Mouse (Mus musculus): ENCODE results near the gene Gm10024. TPM values are rescaled to one million over a fixed set of nuclear protein-coding genes. Genes with fewer than 3 reads are reported as not detected.
"Not testable (repeated sequence)": the region's sequence is repeated elsewhere in the genome, so short reads cannot be mapped to it uniquely, and the experiment has no call there.

Gene Gm10024
- polyA plus RNA-seq (2012; rRNA removed): not detected in 2 replicates
- 0.94 TPM in 1 of 2 replicates, not detected in the other for polyA plus RNA-seq (2014; fragmentation: Nextera tagmentation; extraction: Ambion mirVana)

GRCm38 (mm10) chr10:77711157-77711556, at the start of gene Gm10024:
TSS of gene Gm10024 (plus strand) at chr10:77711457.
- not testable (repeated sequence) for H3K4me2 ChIP-seq (replicated peaks; ENCODE audit: low read depth, low read length, severe bottlenecking); H3K4me1 ChIP-seq (ENCODE audit: control insufficient read depth, insufficient read depth, low read length); DNase-seq (ENCODE audit: low spot score); H3K4me3 ChIP-seq (replicated peaks; ENCODE audit: low read length); H3K27ac ChIP-seq (replicated peaks; ENCODE audit: low read depth, low read length); ATAC-seq (ENCODE audit: low FRiP score, low read depth); H3K36me3 ChIP-seq (ENCODE audit: control insufficient read depth, insufficient read depth, low read length); H3K9me3 ChIP-seq (ENCODE audit: control insufficient read depth, low read length); H3K9ac ChIP-seq (ENCODE audit: low read depth, low read length, severe bottlenecking); H3K27me3 ChIP-seq (ENCODE audit: control insufficient read depth, insufficient read depth, low read length)

DNA sequence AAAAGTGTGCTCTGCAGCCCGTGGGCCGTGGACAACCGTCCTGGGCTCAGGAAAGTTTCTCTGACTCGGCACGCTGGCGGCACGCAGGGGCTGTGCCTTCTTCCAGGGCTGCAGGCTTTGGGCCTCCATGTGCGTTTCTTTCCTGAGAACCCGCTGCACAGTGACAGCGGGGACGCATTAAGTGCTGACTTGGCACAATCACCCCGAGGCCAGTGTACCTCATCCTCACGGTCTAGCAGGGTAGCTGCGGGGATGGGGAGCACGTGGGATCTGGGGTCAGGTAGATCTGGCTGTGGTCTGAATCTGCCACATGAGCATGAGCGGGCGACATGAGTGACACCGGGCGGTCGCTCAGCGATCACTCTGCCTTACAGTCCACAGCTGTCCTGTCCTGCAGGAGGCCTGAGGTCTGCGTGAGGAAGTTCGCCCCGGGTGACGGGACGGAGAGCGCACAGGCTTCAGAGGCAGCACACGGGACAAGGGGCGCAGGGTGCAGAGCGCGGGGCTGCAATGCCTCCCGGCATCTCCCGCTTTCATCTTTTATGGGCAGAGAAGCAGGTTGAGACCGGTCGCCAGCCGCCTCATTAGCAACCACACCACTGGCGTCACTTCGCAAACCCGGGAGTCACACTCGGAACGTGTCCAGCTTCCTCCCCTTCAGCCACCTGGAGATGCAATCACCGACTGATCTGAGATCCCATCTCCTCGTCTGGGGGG, 47.1 kb upstream of the Gm10024 start:
- H3K27ac ChIP-seq (replicated peaks; ENCODE audit: low read depth, low read length): no peak overlapping the region
- no peak overlapping the region; the same call in 1 of the 2 replicates for H3K4me3 ChIP-seq (replicated peaks; ENCODE audit: low read length)
- H3K36me3 ChIP-seq (ENCODE audit: control insufficient read depth, insufficient read depth, low read length): no peaks in the 10 kb centered on the region
- H3K4me2 ChIP-seq (replicated peaks; ENCODE audit: low read depth, low read length, severe bottlenecking): peak overlapping the region; percentile 29
- H3K9ac ChIP-seq (ENCODE audit: low read depth, low read length, severe bottlenecking): no peak overlapping the region
- no peaks in the 10 kb centered on the region for H3K9me3 ChIP-seq (ENCODE audit: control insufficient read depth, low read length)
- DNase-seq (ENCODE audit: low spot score): no peak
- TF ChIP-seq POLR2A (IDR thresholded peaks at IDR 0.05; ENCODE audit: borderline replicate concordance, extremely low read depth, insufficient read depth, insufficient read length): no peak
- whole genome bisulfite sequencing: 23% methylated on average over 36 of the region's 43 CpGs
- H3K27me3 ChIP-seq (ENCODE audit: control insufficient read depth, insufficient read depth, low read length): no peaks in the 10 kb centered on the region
- peak; percentile 42; the same call in 1 of the 2 replicates for ATAC-seq (ENCODE audit: low FRiP score, low read depth)
- peaks cover 15% of the 10 kb centered on the region; the same call in 1 of the 2 replicates for H3K4me1 ChIP-seq (ENCODE audit: control insufficient read depth, insufficient read depth, low read length)

GRCm38 (mm10) chr10:77666342-77666741, 44.9 kb upstream of the Gm10024 start:
- Histone ChIP-seq H3K4me2 (replicated peaks; ENCODE audit: low read depth, low read length, severe bottlenecking) (no peak overlapping the region), H3K27me3 (ENCODE audit: control insufficient read depth, insufficient read depth, low read length) (no peaks in the 10 kb centered on the region; the same call in 1 of the 2 replicates), H3K36me3 (ENCODE audit: control insufficient read depth, insufficient read depth, low read length) (no peaks in the 10 kb centered on the region), H3K9me3 (ENCODE audit: control insufficient read depth, low read length) (no peaks in the 10 kb centered on the region), H3K4me1 (ENCODE audit: control insufficient read depth, insufficient read depth, low read length) (peaks cover 15% of the 10 kb centered on the region; the same call in 1 of the 2 replicates), H3K4me3 (replicated peaks; ENCODE audit: low read length) (no peak overlapping the region), H3K27ac (replicated peaks; ENCODE audit: low read depth, low read length) (0 out of 2 replicates have a peak overlapping the region, but pooled peaks have one; percentile 9), H3K9ac (ENCODE audit: low read depth, low read length, severe bottlenecking) (no peak overlapping the region)
- 45% methylated on average over 8 of the region's 8 CpGs for WGBS
- ATAC-seq (ENCODE audit: low FRiP score, low read depth) (peak; percentile 41), DNase-seq (ENCODE audit: low spot score) (peak; percentile 37)
- no peak for TF ChIP-seq POLR2A (IDR thresholded peaks at IDR 0.05; ENCODE audit: borderline replicate concordance, extremely low read depth, insufficient read depth, insufficient read length)

DNA sequence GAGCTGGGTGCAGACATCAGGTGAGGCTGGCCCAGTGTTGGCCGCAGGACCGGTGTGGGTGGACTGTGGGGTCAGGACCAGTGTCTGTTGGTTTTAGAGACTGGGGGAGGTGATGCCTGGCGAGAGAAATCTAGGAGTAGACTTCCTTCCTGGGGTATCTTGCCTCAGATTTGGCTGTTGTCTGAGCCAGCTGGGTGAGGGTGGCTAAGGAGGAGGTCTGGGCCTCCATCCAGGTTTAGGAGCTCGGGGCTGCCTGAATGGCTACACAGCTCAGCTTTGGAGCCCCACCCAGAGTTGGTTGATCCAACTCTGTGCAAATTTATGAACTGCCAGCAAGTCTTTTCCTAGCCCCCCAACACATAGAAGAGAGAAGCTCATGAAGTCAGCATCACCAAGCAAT, 43.9 kb upstream of the Gm10024 start:
- ATAC-seq (ENCODE audit: low FRiP score, low read depth) (no peak), DNase-seq (ENCODE audit: low spot score) (no peak)
- no peak overlapping the region for H3K27ac ChIP-seq (replicated peaks; ENCODE audit: low read depth, low read length)
- no peaks in the 10 kb centered on the region for H3K36me3 ChIP-seq (ENCODE audit: control insufficient read depth, insufficient read depth, low read length)
- WGBS: 79% methylated on average over 4 of the region's 4 CpGs
- H3K9ac ChIP-seq (ENCODE audit: low read depth, low read length, severe bottlenecking): no peak overlapping the region
- peaks cover 15% of the 10 kb centered on the region; the same call in 1 of the 2 replicates for H3K4me1 ChIP-seq (ENCODE audit: control insufficient read depth, insufficient read depth, low read length)
- H3K4me2 ChIP-seq (replicated peaks; ENCODE audit: low read depth, low read length, severe bottlenecking): no peak overlapping the region
- no peaks in the 10 kb centered on the region for H3K9me3 ChIP-seq (ENCODE audit: control insufficient read depth, low read length)
- no peaks in the 10 kb centered on the region; the same call in 1 of the 2 replicates for H3K27me3 ChIP-seq (ENCODE audit: control insufficient read depth, insufficient read depth, low read length)
- no peak for TF ChIP-seq POLR2A (IDR thresholded peaks at IDR 0.05; ENCODE audit: borderline replicate concordance, extremely low read depth, insufficient read depth, insufficient read length)
- H3K4me3 ChIP-seq (replicated peaks; ENCODE audit: low read length): no peak overlapping the region

GRCm38 (mm10) chr10:77670710-77671109, 40.5 kb upstream of the Gm10024 start:
- no peaks in the 10 kb centered on the region; the same call in 1 of the 2 replicates for H3K27me3 ChIP-seq (ENCODE audit: control insufficient read depth, insufficient read depth, low read length)
- no peaks in the 10 kb centered on the region for H3K9me3 ChIP-seq (ENCODE audit: control insufficient read depth, low read length)
- WGBS: 61% methylated on average over 4 of the region's 4 CpGs
- no peak overlapping the region for H3K27ac ChIP-seq (replicated peaks; ENCODE audit: low read depth, low read length)
- H3K4me2 ChIP-seq (replicated peaks; ENCODE audit: low read depth, low read length, severe bottlenecking): no peak overlapping the region
- H3K9ac ChIP-seq (ENCODE audit: low read depth, low read length, severe bottlenecking): no peak overlapping the region
- no peak for ATAC-seq (ENCODE audit: low FRiP score, low read depth)
- no peak for TF ChIP-seq POLR2A (IDR thresholded peaks at IDR 0.05; ENCODE audit: borderline replicate concordance, extremely low read depth, insufficient read depth, insufficient read length)
- DNase-seq (ENCODE audit: low spot score): no peak
- peaks cover 15% of the 10 kb centered on the region; the same call in 1 of the 2 replicates for H3K4me1 ChIP-seq (ENCODE audit: control insufficient read depth, insufficient read depth, low read length)
- H3K4me3 ChIP-seq (replicated peaks; ENCODE audit: low read length): no peak overlapping the region
- no peaks in the 10 kb centered on the region for H3K36me3 ChIP-seq (ENCODE audit: control insufficient read depth, insufficient read depth, low read length)
